Mouse (Mus musculus) layer of hippocampus, adult 18-20 months (tissue): ENCODE measurements around the gene B4galnt4. TPM values are rescaled to one million over a fixed set of nuclear protein-coding genes. Genes with fewer than 3 reads are reported as not detected.

Experiments used
- DNase-seq, 2 experiments: peaks; one replicate each; pipeline ENCODE4 v3.0.0; 2022; ENCODE audit warnings: low spot score in 2 of 2
- total RNA-seq, 2 experiments: library from RNA; stranded (reverse); gene quantifications; 2 replicates each; pipeline ENCODE4 v1.2.3; 2021

Gene B4galnt4
- total RNA-seq, 2 experiments from 2014 or later, result 84.2 to 86.8 TPM

DNA sequence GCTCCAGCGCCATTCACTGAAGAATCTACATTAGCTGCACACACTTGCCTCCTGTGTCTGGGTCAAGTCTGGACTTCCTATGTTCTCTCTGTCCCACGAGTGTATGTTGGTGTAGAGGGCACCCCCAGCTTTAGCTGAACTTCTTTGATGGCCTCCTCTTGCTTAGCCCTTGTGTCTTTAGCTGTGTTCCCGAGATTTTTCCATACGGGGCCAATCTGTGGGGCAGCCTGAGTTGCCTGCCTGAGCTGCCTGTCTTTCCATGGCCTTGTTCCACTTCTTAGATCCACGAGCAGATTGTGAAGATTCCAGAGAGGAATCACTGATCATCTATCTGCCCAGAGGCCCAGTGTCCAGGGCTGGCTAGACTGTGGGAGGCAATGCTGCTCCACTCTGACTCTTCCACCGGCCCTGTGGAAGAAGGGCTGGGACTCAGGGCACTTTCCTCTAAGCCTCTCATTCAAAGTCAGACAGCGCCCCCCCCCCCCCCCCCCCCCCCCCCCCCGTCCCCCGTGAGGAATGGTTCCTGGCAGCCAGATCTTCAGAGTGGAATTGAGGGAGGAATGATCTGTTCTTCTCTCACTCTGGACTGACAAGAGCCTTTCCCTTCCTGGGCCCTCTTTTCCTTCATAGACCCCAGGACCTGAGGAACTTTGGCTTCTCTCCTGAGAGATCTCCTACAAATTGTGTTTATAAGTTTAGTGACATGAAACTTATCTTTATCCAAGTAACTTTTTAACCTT lies 19.9 kb upstream of the B4galnt4 start:
- DNase-seq, result no peak

DNA sequence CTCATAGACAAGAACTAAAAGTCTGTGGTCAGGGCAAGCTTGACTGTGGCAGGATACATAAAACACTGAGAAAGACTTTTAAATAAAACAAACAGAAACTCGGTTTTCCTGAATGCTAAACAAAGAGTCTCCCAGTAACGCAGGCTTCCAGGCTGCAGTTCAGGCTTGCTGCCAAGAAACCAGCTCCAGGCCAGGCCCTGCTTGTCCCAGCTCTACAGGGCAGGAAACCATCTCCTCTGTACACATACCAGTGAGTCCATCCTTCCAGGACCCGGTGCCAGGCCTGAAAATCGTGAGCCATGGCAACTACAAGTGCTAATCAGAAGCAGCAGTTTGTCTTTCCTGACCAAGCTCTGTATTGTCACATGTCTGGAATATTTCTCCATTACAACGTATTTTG lies 19.2 kb upstream of the B4galnt4 start:
- peak in 1 of 2 experiments; percentile 39 for DNase-seq

DNA sequence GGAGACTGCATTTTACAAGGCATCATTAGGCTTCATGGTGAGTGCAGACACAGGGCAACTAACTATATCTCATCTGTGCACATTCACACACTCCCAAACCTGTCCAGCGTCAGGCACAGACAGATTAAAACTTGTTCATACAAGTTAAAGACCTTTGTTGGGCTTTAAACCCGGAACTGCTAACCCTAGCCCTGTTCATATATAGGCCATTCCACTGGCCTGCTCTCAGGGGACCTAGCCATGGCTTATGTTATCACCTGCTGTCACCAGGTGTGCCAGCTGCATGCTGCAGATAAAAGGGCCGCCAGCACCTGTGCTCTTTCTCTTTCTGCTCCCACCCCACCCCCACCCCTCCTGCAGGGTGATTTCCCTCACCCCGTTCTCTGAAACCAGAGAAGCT lies 18.4 kb upstream of the B4galnt4 start:
- no peak for DNase-seq

DNA sequence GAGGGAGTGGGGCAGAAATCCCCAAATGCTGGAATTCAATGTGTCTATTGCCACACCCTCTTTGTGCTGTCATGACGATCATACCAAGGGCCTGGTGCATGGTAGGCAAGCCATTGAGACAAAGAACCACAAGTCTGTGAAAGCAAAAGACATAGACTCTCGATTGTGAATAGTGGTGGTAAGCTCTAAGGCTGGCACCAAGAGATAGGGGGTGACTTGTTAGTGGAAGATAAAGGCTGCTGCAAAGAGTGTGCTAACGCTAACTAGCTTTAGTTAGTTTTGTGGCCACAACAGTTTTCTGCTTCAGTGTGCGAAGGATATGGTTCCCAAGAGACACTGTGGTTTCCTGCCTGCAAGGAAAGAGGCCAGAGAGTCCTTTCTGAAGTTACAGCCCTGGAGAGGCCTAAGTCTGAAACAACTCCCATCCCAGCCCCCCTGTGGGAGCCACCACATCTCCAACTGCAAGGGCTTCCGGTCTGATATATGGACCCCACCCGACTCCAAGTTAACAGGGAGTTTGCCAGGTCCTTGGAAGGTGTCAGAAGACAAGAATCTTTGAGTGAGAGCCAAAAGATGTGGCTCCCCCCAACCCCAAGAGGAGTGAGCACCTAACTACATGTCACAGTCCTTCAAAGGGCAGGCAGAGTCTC lies 13.8 kb upstream of the B4galnt4 start:
- no peak for DNase-seq

DNA sequence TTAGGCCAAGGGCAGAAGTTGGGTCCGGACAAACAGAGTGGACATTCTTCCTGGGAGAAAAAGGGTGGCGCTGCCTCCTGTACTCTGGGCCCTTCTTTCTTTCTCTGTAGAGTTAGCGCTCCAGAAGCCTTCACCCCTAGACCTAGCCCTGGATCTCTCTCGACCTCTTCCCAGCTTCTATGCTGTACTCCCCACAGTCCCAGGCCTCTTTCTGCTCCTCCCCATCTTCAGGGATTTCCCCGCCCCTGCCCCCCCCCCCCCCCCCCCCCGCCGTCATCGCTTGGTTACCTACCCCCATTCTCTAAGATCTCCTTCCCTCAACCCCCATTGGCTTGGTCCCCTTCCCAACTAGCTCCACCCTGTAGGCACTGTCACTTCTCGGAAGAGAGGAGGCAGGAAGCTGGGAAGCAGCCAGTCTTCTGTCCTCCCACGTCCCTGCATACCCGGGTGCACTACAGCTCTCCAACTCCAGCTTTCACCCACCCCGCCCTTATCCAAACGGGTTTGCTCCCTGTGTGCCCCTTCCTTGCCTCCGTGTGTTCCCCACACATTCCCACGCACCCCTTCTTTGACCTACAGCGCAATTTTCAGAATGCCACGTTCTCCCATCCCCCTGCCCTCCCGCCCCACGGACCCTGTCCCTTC lies 13.2 kb upstream of the B4galnt4 start:
- peak; percentile 80 to 84 for DNase-seq

DNA sequence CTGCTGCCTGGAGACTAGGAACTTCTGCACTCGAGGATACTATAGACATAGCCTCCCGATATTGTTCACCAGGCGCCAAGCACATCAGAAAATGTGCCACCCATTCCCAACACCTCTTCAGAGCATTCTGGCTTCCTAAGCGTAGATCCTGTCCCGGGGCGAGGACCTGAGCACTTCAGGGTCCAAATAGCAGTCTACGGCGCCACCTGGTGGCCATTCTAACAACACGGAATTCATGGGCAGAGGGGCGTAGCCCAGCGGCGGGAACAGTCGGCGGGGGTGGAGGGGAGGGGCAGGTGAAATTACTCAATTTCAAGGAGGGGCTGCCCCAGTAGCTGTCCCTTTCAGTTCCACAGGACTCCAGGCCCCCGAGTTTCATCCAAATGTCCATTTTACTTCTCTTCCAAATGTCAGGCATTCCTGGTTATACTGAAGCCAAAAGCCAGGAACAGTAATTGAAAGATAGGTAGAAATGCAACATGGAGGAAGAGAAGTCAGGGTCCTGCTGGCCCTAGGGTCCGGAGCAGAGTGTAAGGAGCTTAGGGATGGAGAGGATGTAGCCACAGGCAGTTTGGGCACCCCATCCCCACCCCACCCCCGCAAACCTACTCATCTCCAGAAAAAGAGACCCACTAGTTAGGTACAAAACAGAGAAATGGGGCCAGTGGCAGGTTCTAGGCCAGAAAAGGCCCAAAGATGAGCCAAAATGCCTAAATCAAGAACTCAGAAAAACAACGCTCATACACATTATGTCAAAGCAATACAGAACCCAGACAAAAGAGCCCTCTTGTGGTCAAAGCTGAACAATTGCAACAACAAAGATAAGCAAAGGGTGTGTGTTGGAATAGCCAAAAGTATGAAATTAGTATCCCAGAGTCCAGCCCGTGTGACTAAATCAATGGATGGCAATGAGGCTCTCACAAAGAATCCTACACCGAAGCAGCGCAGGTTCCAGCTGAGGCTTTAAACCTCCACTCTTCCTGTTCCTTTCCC lies 12.4 kb upstream of the B4galnt4 start:
- DNase-seq, result peak; percentile 79 to 93

DNA sequence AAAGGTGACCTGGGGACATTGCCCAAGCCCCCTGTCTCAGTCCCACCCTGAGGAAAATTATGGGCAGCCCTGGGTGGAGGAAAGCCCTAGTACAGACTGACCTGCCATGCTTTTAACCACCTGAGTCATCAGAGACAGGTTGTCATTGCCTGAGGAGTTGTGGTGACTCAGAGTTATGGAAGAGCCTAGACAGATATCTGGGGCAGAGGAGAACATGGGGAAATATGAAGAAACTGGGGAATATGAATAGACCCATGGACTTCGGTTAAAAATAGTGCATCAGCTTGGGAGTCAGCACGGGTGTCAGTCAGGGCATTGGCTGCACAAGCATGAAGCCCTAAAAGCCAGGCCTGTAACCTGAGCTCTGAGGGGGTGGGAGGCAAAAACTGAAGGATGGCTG lies 11.6 kb upstream of the B4galnt4 start:
- DNase-seq, result no peak

DNA sequence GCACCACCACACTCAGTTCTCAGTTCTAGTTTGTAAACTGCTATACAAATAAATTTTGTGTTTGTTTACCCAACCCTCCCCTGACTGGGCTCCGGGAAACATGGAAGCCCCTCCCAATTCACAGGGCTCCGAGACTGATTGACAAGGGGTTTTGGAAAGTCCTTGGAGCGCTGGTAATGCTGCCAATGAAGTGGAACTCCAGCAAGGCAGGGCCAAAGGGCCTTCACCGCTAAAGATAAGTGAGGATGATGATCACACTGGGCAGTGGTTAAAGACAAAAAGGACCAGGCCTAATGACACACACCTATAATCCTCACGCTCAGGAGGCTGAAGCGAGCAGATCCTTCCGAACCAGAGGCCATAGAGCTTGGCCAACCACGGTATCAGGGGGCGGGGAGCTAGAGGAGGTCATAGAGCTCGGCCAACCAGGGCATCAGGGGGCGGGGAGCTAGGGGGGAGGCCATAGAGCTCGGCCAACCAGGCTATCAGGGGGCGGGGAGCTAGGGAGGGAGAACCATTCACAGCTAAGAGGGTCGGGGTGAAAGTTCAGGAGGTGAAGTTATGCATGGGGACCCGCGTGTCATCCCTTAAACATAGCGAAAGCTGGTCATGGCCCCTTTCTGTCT lies 9.7 kb upstream of the B4galnt4 start:
- no peak for DNase-seq

DNA sequence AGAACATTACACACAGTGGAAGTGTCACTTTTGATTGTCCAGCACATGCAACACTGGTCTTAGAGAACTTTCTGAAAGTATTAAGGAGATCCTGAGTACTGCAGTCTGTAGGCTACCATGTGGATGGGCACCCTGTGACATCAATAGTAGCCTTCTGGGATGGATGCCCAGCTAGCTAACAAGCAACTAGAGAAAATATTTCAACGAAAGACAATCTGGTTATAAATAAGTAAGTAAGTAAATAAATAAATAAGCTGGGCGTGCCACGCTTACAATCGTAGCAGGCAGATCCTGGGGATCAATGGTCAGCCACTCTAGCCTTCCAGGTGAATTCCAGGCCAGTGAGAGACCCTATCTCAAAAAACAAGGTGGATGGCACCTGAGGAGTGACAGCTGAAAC lies 8.9 kb upstream of the B4galnt4 start:
- DNase-seq, result no peak

DNA sequence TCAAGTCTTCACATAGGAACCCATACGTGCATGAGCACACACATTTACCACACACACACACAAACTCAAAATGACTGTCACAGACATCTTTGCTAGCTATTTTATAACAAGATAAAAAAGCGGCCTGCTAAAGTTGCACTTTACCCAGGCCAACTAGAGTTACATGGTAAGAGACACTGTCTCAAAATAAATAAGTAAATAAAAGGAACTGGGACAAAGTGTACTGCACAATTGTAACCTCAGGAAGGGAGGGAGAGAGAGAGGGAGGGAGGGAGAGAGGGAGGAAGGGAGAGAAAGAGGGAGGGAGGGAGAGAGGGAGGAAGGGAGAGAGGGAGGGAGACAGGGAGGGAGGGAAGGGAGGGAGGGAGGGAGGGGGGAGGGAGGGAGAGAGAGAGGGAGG lies 8.5 kb upstream of the B4galnt4 start:
- no peak for DNase-seq

DNA sequence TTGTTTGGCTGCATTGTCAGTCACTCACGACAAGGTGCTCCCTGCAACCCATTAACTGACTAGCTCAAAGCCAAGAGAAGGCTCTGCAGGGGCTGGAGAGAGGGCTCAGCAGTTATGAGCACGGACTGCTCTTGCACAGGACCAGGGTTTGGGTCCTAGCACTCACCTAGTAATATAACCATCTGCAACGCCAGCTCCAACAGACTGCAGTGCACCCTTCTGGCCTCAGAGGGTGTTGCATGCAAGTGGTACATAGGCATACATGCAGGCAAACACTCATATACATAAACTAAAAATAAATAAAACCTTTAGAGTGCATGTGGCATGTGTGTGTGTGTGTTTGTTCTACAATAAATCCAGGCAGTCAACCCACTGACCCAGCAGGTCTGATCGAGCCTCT lies 5.1 kb upstream of the B4galnt4 start:
- DNase-seq, result no peak

DNA sequence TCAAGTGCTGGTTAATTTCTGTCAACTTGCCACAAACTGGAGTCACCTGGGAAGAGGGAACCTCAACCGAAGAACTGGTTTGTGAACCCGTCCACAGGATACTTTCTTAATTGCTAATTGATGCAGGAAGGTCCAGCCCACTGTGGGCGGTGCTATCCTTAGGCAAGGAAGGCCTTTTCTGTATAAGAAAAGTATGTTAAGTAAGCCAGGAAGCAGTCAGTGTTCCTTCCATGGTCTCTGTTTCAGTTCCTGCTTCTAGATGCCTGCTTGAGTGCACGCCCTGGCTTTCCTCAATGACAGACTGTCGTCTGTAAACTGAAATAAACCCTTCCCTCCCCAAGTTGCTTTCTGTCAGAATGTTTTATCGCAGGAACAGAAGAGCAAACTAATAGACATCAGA lies 3.9 kb upstream of the B4galnt4 start:
- no peak for DNase-seq

DNA sequence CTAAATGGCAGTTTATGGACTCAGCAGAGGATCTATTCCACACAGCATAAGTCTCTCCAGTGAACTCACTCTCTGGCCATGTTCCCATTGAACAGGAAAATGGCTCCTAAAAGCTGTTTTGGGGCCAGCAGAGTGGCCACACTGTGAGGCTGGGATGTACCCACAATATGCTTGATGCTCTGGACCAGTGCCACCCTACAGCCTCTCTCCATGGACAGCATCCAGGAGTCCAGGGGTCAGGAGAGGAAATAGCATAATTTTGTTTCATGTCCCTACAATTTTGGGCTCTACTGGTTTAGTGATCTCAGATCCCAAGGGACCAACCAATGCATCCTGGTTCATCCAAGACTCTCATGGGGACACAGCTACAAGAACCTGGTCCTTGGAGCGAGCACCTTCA lies 3.4 kb upstream of the B4galnt4 start:
- DNase-seq, result no peak

DNA sequence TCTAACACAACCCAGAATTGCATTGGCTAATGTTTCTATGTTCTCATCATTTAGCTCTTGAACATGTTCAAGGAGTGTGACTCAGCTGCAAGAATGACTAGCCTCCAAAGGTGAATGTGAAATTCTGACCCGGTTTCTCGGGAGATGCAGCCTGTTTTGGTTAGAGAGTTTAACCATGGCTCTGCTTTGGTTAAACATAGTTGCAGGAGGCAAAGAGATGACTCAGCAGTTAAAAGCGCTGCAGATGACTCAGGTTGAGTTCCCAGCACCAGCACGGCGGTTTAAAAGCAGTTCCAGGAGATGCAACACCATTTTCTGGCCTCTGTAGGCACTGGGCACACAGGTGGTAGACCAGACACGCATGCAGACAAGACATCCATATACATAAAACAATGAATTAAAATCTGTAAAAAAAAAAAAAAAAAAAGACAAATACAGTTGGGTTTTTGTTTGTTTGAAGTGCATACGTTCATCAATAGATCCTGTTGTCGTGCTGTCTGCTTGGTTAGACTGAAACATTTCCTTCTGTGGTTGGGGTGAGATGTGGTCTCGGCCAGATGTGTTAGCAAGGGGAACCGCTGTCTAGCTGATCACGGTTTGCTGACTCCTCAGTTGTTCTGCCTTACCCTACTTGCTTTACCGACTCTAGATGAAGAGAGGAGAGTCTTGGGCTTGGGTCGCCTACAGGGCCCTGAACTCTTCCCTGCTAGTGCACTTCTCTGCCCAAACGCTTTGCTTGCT lies 2.1 kb upstream of the B4galnt4 start:
- DNase-seq, result no peak

DNA sequence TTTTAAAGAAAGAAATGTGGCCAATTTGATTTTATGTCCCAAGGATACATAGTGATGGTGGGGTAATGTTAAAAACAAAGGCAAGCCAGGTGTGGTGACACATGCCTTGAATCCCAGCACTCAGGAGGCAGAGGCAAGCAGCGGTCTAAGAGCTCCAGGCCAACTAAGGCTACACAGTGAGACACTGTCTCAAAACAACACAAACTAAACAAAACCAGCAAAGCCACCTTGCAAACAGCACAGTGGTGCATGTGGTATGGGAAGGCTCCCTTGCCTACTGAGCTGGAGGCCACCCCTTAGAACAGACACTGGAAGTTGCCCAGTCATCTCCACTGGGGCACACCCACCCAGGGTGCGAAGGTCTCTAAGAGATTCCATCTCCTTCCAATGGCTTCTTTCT lies 975 bp upstream of the B4galnt4 start:
- no peak for DNase-seq

DNA sequence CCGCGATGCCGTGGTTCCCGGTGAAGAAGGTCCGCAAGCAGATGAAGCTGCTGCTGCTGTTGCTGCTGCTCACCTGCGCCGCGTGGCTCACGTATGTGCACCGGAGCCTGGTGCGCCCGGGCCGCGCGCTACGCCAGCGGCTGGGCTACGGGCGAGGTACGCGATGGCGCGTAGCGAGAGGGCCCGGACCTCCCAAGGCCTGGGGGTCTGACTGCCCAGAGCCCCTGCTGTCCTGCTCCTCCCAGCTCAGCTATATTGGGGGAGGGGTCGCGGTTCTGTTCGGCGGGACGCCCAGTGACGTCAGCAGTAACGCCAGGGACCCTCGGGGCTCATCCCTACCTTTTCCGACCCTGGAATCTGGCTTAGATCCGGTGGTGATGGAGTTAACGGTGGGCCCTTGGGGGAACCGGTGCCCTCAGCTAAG lies 377 bp downstream of the B4galnt4 start:
- DNase-seq, result no peak

DNA sequence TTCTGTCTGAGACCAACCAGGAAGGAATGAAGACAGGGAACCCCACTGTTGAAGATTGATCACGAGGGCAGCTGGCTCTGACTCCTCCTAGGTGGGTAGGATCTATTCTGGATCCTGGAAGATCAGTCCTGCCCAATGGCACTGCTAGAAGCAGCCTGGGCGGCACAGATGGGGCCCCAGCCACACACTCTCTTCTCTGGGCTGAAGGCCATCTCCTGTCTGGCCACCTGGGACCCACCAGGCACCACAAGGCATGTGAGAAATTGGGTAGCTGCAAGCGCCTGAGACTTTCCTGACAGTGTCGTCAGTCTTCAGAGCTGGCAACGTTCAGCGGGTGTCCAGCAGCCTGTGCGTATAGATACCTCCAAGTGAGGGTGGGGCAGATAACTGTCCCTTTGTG lies 1.6 kb downstream of the B4galnt4 start:
- DNase-seq, result no peak

DNA sequence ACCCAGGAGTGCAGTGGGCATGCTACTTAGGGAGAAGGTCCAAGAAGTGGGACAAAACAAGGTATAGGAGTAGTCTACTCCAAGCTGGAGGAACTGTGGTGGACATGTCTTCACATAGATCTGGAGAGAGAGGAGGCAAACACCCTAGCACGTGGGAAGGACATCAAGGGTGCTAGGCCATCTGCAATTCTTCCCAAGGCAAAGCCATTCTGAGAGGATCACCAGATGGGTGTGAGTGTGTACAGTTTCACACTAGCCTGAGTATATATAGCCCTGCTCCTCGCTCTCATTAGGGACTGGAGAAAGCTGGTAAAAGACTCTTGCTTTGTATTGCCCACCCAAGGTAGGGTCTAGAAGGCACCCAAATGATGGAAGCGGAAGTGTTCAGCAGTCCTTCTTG lies 2.4 kb downstream of the B4galnt4 start:
- no peak for DNase-seq

DNA sequence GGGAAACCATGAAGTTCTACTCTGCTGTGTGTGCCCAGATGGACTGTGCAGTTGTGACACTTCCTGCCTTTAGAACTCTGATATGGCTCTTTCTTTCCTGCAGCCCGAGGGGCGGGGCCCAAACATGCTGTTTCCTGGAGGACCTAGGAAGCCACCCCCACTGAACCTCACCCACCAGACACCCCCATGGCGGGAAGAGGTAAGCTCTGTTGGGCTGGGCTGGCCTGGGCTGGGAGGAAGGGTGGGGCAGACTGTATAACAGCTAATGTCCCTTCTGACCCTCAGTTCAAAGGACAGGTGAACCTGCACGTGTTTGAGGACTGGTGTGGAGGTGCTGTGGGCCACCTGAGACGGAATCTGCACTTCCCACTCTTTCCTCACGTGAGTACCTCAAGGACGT lies 3.3 kb downstream of the B4galnt4 start:
- DNase-seq, result no peak

DNA sequence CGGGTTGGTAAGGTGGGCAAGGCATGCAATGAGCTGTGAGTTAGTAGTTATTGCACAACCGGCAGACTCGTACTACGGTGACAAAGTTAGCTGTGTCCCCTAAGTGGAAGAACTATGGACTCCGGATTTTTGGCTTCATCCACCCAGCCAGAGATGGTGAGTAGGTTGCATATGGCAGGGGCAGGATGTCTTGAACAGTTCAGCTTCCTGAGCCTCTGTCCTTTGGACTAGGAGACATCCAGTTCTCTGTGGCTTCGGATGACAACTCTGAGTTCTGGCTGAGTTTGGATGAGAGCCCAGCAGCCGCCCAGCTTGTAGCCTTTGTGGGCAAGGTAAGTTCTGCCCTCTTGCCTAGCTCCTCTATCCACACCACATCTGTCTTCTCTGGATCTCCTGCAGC lies 3.7 kb downstream of the B4galnt4 start:
- DNase-seq, result no peak
